Mouse (Mus musculus) skeletal muscle tissue, adult 2 months (tissue): ENCODE results near the gene Cxcr4.
"Not testable (repeated sequence)": the region's sequence is repeated elsewhere in the genome, so short reads cannot be mapped to it uniquely, and the experiment has no call there.

ENCODE experiments used
- DNase-seq: peaks from one replicate; pipeline ENCODE4 v3.0.0-alpha.2; 2012; ENCODE audit warnings: low read depth, low spot score

Gene Cxcr4

DNA sequence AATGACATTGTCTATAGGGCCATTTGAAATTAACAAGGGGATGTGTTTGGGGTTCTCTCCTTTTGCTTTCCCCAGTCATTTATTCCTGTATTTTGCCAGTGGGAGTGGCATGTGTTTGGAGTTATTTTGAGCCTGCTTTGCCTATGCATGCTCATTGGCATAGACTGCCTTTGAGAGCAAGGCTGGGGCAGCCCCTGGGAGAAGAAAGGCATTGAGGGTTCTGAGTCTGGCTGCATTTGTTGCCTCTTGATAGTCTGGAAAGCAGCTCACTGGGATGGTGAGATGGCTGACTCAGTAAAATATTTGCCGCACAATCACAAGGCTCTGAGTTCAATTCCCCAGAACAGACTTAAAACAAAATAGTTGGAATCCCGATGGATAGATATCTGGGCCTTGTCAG, 8.5 kb upstream of the Cxcr4 start:
- no peak for DNase-seq

DNA sequence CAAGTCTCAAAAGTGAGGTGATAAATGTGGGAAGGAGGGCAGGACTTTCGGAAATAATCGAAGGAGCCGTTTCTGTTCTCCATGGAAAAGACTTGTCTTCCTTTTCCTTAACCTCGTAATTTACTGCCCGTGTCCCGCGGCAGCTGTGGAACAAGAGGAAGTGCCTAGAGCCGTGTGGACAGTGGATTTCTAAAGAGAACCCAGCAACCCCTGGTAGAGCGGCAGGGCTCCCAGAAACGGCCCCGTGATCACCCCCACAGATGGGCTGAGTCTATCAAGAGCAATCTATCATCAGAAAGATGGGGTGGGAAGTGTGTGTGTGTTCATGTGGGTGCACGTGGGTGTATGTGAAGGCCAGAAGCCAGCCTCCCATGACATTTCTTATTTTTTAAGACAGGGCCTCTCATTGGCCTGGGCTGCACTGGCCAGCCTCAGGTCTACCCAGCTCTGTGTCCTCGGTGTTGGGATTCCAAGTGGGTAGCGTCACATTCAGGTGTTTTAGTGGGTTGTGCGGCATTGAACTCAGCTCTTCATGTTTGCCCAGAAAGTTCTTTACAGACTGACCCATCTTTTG, 5.2 kb upstream of the Cxcr4 start:
- no peak for DNase-seq

DNA sequence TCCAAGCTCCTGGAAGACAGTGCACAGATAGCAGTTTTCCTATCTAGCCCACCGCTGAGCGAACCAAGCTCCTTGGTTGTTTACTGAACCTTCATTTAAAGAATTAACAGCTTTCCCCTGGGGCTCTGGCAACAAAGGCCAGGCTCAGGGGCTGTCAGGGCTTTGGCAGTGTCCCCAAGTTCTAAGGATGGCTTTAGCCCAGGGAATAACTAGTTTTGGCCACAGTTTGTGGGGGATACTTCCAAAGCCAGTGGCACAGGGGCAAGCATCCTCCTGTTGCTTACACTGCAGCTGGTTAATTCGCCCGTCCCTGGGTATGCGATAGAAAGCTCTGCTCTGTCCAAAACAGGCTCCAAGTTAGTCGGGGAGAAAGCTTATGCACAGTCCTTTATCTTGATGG, 3.4 kb upstream of the Cxcr4 start:
- no peak for DNase-seq

DNA sequence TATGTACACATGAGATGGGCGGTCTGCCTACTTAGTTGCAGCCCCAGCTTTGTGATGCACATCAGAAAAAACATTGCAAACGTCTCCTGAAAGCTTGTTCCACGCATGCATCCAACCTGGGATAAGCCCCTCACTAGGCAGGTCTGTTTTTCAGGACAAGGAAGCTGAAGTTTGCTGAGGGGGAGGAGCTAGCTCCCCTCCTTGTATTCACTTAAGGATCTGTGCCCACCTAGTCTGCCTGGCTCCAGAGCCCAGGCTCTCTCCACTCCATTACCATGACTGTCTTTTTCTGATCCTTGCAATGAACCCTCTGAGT, 3.0 kb upstream of the Cxcr4 start:
- no peak for DNase-seq

DNA sequence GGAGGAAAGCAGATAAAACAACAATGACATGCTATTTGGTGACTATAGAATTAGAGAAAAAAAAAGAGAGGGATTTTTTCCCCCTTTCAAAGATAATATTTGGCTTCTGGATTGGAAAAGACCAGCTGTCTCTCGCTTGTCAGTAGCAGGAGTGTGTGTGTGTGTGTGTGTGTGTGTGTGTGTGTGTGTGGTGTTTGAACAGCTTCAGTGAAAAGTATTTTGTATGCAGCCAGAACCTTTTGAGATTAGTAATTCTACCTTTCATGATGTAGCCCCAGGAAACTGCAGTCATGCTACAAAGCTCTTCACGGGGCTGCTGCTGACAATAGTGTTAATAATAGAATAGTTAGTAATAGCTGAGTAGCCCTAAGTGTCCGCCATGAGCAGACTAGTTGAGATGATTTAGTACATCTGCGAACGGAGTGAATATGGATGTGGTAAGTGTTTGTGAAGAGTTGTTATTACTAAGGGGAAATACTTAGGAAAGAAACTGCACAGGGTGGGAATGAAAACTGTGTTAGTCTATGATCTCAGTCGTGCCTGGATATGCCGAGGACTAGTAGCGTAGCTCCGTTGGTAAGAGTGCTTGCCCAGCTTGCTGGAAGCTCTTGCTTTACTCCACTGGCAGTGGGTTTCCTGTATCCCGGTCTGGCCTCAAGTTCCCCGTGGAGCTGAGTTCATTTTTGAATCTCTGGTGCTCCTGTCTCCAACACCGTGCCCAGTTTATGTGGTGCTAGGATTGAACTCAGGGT, 2.4 kb upstream of the Cxcr4 start:
- DNase-seq: no peak

DNA sequence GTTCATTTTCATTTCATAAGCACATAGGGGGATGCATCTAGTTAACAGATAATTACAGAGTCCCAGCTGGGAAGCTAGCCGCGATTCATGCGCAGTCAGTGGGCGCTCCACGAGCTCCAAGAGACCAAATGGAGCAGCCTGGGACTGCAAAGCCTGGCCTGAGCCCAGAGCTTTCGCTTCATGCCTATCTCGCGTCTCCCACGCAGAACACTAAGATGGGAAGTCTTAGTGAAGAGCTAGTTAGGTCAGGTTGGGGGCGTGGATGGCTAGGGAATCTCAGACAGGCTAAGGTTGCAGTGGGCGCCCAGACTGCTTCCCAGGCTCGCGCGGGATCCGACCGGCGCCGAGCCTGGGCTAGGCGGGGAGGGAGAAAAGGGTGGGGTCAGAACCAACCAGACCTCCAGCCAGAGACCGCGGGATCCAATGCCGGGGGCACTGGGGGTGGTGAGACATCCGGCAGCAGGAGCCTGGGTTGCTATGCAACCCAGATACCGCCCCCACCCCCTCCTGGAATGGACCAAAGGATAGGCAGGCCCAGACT, 938 bp upstream of the Cxcr4 start:
- no peak for DNase-seq

DNA sequence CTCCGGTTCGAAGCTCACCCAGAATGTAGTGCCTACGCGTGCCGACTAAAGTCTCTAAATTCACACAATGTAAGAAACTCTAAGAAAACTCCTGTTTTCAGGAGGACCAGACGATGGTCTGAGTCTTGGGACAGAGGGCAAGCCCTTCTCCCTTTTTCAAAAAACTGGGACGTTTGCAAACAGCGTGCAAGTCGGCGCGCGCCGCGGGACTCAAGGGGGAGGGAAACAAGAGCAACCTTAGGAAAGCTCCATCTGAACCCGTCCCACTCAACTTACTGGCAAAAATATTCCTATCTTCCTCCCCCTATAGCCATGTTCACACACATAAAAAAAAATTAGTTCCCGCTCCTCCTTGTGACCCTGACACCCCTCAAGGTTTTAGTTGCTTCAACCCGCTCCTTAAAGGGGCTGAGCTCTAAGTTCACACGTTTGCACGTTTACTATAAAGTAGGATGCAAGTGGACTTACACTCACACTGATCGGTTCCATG, 327 bp downstream of the Cxcr4 start:
- no peak for DNase-seq

DNA sequence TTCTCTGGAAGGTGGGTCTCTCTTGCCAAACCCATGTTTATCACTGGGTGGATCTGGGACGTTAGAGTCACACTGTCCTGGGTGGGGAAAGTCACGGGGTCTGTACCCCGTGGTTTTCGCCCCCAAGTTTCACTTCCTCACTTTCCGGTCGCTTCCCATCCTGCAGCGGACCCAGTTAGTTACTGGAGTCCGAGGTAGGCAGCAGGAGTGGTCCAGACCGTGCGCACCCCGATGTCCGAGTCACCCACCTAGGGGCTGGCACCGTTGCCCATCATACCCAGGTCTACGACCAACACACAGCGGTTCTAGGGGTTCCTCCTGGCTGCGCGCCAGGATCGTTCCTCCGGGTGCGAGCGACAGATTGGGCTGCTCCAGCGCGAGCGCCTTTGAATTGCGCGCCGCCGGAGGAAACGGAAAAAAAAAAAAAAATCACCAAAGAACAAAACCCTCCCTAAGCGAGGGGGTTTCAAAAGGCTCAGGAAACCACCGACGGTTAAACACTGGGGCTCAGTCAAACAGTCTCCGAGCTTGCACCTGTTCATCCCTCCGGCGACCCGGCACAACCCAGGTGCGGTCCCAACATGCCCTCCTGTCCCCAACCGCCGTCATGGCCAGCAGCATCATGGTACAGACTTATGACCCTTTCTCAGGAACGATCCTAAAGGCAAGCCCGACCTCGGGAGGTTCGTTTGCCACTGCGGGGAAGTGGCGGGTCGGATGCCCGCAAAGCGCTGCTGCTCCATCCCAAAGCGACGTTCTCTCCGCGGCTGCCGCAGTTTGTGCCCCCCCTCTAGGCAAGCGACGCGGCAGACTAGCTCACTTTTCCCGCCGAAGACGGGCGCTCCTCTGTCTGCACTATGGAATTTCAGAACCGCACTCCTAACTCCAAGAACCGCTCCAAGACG, 1.0 kb downstream of the Cxcr4 start:
- DNase-seq: peak; percentile 46

DNA sequence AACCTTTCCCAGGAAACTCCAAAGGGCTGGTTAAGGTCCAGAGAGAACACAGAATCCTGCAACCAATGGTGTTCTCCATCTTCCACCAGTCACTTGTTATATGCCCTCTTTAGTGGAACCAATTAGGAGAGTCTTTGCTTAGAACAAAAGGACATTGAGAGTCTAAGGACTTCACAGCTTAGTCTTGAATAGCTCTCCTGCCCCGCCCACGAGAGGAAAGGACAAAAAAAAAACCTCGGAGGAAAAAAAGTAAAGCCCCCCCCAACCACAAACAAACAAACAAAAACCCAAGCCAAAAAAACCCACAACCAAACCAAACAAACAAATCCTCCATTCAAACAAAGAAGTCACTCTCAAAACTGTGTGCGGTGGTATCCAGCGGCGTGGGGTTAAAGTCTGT, 2.1 kb downstream of the Cxcr4 start:
- DNase-seq: no peak

DNA sequence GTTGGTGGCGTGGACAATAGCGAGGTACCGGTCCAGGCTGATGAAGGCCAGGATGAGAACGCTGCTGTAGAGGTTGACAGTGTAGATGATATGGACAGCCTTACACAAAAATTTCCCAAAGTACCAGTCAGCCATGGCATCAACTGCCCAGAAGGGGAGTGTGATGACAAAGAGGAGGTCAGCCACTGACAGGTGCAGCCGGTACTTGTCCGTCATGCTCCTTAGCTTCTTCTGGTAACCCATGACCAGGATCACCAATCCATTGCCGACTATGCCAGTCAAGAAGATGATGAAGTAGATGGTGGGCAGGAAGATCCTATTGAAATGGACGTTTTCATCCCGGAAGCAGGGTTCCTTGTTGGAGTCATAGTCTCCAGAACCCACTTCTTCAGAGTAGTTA, 2.6 kb downstream of the Cxcr4 start:
- no peak for DNase-seq

DNA sequence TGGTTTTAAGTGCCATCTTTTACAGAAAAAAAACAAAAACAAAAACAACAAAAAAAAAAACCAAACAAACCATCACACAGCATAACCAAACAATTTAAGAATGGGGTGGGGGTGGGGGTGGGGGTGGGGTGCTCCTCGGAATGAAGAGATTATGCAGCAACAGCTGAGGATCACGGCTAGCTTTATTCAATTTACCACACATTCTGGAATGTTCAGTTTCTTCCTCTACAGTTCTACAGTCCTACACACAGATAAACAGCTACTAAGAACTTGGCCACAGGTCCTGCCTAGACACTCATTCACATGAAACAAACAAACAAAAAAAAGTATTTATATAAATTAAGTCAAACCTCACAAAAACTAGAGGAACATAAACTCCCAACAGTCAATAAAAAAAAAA, 3.8 kb downstream of the Cxcr4 start:
- DNase-seq: no peak

DNA sequence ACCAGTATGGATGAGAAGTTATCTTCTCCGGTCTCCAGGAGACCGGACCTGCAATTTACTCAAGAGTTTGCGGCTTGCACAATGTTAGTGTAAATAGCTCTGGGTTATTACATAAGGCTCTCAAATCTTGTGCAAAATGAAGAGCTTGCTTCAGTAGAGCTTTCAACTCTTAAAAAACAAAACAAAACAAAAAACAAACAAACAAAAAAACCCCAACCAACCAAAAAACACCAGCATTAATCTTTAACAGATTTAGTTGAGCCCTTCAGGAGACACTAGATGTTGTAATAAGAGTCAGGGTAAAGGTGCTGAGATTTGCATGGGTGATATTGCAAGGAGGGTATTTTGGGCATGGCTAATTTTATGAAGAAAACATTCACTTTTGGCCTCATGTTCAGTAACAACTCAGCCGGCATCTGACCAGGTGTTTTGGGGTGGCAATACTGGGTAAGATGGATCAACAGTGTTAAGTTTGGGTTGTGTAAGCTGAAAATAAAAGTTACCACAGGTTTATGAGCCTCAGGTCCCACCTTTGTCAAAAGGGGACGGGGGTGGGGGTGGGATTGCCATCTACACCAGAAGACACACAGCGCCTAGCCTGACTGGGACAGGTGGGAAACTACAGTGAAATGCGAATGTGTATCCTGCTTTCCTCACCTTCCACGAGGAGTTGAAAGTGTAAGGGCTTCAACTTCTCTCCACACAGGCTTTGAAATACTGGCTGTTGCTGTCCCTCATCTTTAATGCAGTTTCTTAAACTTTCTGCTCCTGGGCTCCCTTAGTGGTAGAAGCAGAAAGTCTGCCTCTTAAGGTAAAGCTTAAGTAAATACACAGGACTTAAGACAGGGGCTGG, 4.9 kb downstream of the Cxcr4 start:
- no peak for DNase-seq

DNA sequence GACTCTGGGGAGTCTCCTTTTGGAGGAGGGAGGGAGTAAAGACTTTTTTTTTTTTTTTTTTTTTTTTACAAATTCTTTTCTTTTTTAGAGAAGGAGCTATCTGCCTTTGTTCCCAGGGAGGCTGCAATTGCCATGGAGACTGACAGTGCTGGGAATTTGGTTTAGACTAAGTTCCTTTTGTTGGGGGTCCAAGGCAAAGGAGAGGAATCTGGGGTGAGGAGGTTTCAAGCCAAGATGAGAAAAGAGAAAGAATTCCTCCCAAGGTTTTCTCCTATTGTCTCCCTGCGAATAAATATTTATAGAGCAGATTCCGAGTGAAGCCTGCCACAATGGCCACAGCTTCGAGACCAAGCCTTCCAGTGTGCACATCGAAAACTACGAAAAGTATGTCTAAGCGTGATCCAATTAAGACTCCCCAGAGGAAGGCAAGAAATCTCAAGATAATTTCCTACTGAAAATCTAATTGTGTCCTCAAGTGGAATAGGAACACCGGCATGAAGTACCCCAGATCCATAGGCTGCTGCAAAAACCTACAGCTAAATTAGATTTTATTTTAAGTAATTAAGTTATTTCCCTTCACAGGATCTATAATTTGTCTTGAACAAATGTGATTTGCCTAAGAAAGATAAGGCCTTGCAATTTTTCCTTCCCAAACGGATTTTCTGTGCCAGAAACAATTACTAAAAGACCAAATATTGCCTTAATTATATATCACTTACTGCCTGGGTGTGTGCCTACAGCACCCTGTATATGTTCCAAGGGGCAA, 5.7 kb downstream of the Cxcr4 start:
- DNase-seq: no peak

DNA sequence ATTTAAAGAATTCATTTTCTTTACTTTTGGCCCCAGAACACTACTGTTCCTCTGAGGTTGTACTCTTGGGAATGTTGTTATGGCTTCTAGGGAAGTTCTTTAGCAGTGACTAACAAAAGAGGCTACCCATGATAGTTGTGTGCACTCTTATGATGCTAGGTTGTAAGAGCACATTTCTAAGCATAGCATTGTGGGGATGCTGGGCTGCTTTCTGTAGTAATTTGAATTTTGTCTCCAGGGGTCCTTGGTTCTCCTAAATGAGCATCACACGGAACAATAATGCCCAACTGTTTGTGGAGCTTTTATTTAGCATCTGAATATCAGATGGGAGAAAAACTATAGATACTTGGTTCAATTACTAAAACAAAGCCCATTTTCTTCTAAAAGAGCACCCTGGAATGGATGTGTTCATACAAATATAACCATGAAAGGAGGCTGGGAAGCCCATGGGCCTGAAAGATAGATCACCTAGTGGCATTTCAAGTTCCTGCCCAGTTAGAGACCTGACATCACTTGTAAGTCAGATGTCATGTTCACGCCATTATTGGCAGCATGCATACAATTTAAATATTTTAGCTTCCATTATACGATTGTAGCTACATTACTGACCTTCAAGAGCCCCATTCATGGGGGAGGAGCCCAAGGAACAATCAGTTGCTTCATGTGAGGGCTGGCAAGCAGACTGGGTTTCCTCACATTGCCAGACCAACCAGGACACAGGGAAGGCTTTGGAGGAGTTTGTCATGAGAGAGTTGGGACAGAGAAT, 6.5 kb downstream of the Cxcr4 start:
- no peak for DNase-seq

DNA sequence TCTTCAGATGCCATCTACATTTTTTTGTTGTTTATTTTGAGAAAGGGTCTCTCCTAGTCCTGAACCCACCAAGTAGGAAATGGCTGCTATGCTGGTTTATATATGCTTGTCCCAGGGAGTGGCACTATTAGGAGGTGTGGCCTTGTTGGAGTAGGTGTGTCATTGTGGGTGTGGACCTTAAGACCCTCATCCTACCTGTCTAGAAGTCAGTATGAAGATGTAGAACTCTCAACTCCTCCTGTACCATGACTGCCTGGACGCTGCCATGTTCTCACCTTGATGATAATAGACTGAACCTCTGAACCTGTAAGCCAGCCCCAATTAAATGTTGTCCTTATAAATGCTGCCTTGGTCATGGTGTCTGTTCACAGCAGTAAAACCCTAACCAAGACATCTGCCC, 7.4 kb downstream of the Cxcr4 start:
- DNase-seq: not testable (repeated sequence)

DNA sequence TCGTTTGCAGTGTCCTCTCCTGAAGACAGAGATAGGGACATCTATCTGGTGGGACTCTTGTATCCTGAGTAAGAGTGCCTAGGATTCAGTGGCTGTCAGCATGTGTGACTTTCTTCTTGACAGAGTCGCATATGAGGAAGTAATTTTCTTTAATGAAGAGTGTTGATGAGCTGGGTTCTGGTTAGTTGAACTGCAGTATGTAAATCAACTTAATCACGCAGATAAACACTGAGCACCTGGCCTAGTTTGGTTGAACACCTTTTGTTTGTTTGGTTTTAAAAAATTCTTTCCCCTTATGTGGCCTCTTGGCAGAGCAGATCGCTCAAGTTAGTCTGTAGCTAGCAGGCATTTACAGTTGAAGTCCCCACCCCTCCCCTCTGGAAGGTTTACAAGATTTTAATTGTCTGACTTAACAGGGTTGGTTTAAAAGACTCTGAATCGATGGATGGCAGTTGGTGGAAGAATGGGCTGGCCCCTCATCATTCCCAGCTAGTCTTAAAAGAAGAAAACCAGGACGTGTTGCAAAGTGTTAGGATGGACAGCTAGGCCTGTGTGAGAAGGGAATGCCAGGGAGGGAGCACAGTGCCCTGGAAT, 8.7 kb downstream of the Cxcr4 start:
- DNase-seq: no peak

DNA sequence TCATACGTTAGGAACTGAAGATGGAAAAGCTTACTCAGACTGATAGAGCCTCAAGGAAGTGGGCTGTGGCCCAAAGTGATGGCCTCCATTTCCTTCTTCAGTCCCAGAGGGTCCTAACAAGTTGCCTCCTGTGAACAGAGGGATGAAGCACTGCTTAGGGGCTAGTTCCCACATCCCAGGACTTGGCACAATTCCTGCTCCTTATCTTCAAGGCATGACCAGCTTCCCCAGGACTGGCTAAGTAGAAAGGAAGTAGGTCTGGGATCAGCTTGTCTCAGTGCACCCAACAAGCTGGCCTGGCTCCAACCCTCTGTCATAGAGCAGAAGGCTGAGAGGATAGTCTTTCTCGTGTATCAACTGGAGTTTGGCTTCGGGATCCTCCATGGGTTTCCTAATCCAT, 11.8 kb downstream of the Cxcr4 start:
- no peak for DNase-seq

DNA sequence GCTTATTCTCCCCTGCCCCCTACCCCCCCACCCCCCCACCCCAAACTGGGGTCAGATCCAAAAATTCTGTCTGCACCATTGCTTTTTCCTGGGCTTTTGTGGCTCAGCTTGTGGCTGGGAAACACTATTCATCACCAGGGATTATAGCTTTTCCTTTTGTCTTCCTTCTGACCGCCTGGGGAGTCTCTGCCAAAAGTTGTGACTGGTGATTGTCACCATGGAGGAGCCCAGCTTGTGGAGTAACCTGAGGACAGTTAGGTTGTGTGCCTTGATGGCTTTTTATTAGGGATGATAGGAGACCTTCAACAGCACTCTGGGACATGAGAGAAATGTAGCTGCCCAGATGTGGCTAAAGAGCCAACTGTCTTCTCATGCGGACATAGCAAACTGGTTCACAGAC, 13.6 kb downstream of the Cxcr4 start:
- DNase-seq: no peak

DNA sequence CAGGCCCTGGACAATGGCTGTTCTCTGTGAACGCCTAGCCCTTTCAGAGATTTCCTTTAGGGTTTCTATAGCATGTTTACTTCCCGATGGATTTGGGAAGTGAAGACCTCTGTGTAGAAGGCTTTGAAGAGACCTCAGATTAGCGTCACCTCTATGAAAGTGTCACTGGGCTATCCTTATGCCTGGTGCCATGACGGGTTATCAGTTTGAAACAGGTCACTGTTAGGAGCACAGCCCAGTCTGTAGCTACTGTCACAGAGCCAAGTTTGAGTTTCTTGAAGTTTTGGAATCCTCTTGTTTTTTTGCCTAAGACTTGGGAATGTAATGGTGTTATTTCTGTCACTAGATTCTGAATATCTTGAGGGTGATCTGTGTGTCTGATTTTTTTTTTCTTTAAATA, 17.0 kb downstream of the Cxcr4 start:
- DNase-seq: no peak

DNA sequence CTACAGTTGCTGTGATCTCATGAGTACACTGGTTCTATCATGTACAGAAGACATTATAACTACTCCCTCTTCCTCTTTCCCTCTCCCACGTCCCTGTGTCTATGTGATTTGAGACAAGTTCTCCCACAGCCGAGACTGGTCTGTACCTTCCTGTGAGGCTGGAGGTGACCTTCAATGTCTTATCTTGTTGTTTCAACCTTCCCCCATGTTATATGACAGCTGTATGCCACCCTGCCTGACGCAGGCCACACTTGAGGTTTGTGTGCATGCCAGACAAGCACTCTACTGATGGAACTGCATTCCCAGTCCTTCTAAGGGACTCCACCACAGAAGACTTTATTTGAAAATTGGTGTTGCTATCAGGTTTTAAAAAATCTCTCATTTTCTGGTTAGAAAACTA, 21.1 kb downstream of the Cxcr4 start:
- no peak for DNase-seq
